Mouse (Mus musculus): ENCODE data around the gene H2-Oa.

The H2-Oa gene

GRCm38 (mm10) chr17:34121879-34122187, 29.7 kb downstream of the H2-Oa start:
- DNase-seq (ENCODE audit: low spot score in 2 of 2) = peak; percentile 27 to 47

- peak; percentile 90 to 92 for DNase-seq (ENCODE audit: low spot score in 2 of 2)
These were observed 30.2 kb downstream of the H2-Oa start, which contains the start of gene Brd2 for GRCm38 (mm10) chr17:34122188-34122984. Gene Brd2 (minus strand): TSS chr17:34122634.

GRCm38 (mm10) chr17:34123111-34123510, 31.0 kb downstream of the H2-Oa start:
- no peak for DNase-seq (ENCODE audit: low spot score in 2 of 2)

- no peak for DNase-seq (ENCODE audit: low spot score in 2 of 2)
These were observed 31.4 kb downstream of the H2-Oa start for GRCm38 (mm10) chr17:34123518-34123917.

- DNase-seq (ENCODE audit: low spot score in 2 of 2) = no peak
These were observed 32.5 kb downstream of the H2-Oa start for GRCm38 (mm10) chr17:34124649-34125048.

DNA sequence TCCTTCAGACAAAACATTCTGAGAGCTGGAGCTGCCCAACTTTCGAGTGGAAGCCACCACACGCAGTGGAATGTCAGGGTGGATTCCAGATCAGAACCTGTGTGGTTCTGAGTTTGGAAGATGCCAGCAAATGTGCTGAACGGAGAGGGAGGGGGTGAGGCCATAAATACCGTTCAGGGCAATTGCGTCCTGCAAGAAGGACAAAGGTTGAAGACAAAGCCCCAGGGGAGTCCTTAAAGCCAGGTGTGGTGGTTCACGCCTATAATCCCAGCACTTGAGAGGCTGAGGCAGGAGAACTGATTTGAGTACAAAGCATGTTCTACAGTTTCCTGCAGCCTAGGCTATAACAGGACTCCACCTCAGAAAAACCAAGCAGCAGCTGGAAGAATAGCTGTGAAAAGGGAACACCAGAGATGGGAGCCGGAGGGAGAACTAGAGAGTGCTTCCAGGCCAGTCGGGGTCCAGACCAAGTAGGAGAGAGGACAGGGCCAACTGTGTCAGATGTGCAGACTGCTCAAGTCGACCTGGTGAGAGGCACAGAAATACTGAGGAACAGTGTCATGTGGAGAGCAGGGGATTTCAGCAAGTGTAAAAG, 34.8 kb downstream of the H2-Oa start:
- no peak for DNase-seq (ENCODE audit: low spot score in 2 of 2)

- DNase-seq (ENCODE audit: low spot score in 2 of 2) = peak; percentile 56 to 61
These were observed 35.3 kb downstream of the H2-Oa start for GRCm38 (mm10) chr17:34127475-34127874.

DNA sequence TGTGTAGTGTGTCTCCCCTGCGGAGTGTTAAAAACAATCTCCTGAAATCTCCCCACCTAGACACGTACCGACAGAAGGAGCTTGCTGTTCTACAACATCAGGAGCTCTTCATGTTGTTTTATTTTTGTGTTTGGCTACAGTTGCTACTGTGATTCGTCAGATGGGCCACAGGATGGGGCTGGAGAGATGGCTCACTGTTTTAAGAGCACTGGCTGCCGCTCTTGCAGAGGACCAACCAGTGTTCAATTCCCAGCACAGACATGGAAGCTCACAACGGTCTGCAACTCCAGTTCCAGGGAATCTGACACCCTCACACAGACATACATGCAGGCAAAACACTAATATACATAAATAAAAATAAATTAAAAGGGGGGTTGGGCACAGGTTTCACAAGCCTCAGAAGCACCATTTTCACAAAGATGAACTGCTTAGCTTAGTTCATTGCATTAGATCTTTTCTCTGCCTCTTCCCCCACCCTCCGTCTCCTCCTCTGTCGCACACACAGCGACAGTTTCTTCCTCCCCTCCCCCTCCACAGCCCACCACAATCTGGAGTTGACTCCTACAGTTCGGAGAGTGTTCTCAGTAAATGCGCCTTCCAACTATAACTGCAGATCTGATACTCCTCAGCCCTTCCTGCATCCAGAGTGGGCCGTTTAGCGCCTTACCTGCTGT, 36.3 kb downstream of the H2-Oa start:
- no peak for DNase-seq (ENCODE audit: low spot score in 2 of 2)

DNA sequence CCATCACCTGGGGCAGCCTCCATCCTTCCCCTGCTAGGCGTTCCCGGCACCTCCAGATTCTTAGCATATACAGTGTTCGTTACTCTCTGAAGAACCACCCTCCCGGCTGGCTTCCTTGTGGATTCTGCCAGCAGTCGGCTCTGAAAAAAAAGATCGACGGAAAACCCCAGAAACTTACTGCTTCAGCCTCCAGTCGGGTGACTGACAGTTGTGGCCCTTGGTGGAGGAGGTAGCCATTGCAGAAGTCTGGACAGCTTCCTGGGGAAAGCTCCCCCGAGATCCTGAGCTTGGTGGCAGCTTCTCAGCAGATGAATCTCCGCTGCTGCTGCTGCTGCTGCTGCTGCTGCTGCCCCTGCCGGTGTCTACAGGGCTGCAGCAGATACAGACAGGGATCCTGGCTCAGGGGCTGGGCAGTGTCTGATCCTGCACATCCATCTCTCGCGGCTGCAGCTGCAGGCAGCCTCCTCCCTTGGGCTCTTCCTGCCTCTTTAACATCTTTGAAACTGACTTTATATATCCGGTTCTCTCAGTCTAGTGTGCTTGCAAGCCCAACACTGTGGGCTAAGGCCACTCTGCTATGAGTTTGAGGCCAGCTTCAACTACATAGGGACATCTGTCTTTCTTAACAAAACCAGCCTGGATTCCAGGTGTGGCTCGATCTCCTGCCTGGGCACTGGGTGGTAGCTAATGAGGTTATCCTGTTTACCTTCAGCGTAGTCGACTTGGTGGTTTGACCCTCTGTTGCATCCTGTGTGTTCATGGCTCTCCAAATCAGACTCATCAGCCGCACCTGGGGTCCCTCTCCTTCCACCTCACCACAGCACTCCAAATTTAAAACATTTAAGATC, 37.0 kb downstream of the H2-Oa start:
- DNase-seq (ENCODE audit: low spot score in 2 of 2) = no peak

DNA sequence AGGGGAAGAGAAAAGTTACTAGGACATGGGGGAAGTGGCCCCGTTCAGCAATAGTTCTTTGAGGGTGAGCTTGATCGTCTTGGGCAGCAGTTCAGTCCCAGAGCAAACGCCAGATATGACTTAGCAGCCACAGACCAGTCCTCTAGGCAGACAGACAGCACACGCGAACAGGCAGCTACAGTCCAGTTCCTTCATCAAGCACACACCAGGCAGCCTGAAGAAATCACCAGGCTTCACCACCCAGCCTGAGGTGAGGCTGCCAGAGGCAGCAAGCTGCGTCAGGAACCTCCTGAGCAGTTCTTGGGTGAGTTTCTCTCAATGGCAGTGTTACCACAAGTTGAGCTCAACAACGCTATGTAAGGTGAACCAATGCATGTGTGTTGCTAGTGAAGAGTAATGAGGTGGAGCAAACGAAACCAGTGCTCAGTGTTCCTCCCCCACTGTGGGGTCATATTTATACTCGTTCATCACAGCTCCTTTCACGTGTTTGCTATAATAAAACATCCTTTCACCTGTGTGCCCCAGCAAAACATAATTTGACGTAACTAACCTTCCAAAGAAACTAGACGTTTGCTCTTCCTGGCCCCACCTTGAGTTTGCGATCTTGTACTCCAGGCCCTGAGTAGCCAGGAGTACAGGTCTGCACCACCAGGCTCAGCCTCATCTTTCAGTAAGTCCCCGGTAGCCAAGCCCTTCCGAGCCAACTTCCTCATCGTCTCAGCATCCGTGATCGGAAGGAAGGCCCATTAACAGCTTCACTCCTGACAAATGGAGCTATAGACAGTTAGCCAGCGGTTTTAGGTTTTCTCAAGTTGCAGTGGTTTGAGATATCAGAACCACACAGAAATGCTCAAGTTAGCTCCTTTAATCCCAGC, 38.2 kb downstream of the H2-Oa start:
- DNase-seq (ENCODE audit: low spot score in 2 of 2) = no peak

DNA sequence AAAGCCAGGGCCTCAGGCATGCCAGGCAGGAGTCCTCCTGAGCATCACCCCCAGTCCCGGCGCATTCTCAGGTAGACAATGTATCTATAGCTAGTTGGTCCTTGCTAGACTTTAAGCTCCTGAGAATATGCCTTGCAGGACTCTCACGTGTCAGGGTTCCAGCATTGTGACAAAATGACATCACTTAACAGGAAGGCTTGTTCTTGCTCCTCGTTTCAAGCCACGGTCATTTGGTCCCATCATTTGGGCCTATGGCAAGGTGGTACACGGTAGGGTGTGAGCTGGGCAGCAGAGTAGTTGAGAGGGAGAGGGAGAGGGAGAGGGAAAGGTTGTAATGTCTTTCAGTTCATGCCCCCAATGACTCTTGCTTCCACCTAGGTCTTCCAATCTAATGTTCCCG, 39.8 kb downstream of the H2-Oa start:
- DNase-seq (ENCODE audit: low spot score in 2 of 2) = no peak

DNA sequence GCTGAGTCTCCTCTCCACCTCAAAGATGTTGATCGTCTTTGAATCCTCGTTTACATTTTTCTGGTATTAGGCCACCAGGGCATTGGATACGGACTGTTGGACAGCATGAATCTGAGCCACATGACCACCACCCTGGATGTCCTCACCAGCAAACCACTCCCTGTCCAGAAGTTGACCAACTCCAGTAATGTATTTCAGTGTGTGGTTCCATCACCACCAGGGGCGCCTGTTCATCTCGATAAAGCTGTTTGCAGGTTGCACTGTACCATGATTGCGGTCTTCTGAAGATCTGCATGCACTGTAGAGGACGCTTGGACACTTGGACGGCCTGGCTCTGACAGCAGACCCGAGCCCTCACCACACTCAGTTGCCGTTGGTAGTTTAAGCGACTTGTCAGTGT, 41.1 kb downstream of the H2-Oa start:
- no peak for DNase-seq (ENCODE audit: low spot score in 2 of 2)

GRCm38 (mm10) chr17:34134451-34134850, 42.3 kb downstream of the H2-Oa start:
- no peak for DNase-seq (ENCODE audit: low spot score in 2 of 2)

- peak; percentile 95 to 99 for DNase-seq (ENCODE audit: low spot score in 2 of 2)
These were observed 43.4 kb downstream of the H2-Oa start for GRCm38 (mm10) chr17:34135297-34136224.

DNA sequence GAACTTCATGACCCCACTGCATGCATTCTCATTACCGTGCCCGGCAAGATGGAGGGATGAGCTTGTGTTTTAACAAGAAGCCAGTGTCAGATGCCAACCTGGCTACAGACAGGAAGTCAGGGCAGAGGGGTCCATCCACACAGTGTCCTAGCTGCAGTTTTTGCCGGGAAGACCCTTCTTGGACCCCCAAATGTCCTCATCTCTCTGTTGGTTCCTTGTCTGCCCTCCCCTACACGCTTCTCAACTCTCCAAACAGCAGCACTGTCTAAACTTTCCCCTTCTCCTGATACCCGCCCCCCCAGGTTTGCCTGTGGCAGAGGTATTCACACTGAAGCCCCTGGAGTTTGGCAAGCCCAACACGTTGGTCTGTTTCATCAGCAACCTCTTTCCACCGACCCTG, 45.5 kb downstream of the H2-Oa start:
- DNase-seq (ENCODE audit: low spot score in 2 of 2) = no peak

DNA sequence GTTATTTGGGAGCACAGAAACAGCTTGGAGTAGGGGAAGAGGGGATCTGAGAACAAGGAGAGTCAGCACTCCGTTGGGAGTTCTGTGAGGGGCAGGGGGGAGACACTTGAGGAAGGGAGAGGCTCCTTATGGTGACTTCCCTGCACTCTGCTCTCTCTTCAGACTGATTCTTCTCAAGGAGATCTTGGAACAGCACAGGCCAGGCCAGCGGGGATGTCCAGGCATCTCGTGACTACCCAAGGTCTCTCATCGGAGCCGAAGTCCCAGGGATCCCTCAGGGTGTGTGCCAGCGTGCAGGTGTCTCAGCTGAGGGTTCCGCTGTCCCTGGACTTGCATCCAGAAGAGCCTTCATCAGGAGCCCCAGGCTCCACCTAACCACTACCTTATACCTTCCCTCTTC, 46.5 kb downstream of the H2-Oa start:
- DNase-seq (ENCODE audit: low spot score in 2 of 2) = no peak

DNA sequence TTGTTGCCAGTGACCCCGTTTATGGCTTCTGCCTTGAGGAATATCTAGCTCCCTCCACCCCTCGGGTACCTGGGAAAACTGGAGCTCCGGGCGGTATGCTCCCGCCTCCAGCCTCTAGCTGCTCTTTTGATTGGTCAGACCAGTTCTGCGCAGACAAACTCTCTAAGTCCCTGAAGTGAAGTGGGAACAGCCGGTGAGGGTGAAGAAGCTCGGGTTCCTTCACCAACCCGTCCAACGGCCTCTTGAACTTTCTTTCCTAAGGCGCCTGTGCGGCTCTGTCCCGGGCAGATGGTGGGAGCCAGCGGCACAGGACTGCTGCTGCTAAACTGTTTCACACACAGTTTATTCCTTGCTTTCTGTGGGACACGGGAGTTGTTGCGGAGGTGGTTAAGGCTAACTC, 47.3 kb downstream of the H2-Oa start:
- DNase-seq (ENCODE audit: low spot score in 2 of 2) = no peak

DNA sequence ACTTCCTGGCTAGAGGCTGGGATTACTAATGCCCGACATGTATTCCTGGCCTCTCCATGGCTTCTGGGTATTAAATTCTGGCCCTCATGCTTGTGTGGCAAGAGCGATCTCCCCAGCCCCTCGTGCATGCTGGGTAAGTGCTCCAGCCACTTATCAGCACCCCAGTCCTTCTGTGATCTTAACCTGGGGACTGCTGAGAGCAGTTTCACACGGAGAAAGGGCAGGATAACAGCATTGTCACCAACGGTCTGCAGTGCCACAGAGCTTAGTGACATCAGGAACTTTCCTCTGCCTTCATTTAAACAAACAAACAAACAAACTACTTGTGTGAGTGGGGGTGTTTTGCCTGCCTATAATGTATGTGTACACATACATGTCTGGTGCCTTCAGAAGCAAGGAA, 48.1 kb downstream of the H2-Oa start:
- DNase-seq (ENCODE audit: low spot score in 2 of 2) = no peak

- DNase-seq (ENCODE audit: low spot score in 2 of 2) = no peak
These were observed 49.3 kb downstream of the H2-Oa start for GRCm38 (mm10) chr17:34141448-34141847.

GRCm38 (mm10) chr17:34142456-34143010, 50.4 kb downstream of the H2-Oa start:
- DNase-seq (ENCODE audit: low spot score in 2 of 2) = no peak
